ENCODE assay signal across 21 mouse cellular contexts in the genomic region with DNA sequence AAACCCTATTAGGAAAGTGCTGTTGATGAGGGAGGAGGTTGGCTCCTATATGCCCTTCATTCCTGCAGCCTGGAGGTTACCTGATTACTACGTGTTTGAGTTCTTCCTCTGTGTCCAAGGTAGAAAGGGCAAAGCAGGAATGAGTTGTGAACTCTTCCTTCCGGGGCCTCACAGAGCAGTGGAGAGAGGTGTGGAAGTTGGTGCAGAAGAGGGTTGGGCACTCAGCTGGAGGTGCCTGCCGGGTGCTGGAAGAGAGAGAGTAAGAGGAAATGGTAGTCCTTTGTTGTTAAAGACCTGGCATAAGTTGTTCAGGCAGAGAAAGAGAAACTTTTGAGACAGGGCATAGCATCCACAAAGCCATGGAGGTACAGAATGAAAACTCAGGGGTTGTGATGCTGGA. TPM values are rescaled to one million over a fixed set of nuclear protein-coding genes. Genes with fewer than 3 reads are reported as not detected.
DNase-seq lines count a peak whose midpoint lies in the region; ATAC-seq and TF ChIP-seq lines count a peak whose summit lies in the region.
"Had no signal": no experiment of that assay in that cellular context is flagged by ENCODE, and none has a peak within 500 bp of the region (broad histone marks: within the 10 kb centered on the region; RNA-seq: fewer than 3 reads in every experiment).

No protein-coding gene starts in this region.

- H3K27me3 ChIP-seq in cerebellum, adult 2 months (ENCODE audit: control insufficient read depth, insufficient read depth, low read length) = no peaks in the 10 kb centered on the region
- H3K27me3 ChIP-seq in liver, embryonic 15.5 days = no peaks in the 10 kb centered on the region
- no peaks in the 10 kb centered on the region for H3K27me3 ChIP-seq in liver, embryonic 11.5 days (replicated peaks; ENCODE audit: control insufficient read depth, insufficient read depth, low read length)
- H3K27me3 ChIP-seq in small intestine, adult 2 months (ENCODE audit: control insufficient read depth, insufficient read depth, low read length) = no peaks in the 10 kb centered on the region
- H3K27me3 ChIP-seq: forebrain, embryonic 15.5 days; heart, embryonic 15.5 days had no signal

- TF ChIP-seq CTCF in cerebellum, adult 2 months (IDR thresholded peaks at IDR 0.05; ENCODE audit: borderline replicate concordance, insufficient read depth, low read depth, low read length) = no peak
- no peak for TF ChIP-seq CTCF in small intestine, adult 2 months (IDR thresholded peaks at IDR 0.05; ENCODE audit: extremely low read depth, insufficient read length, insufficient replicate concordance, low read depth, low read length)
- TF ChIP-seq CTCF in layer of hippocampus, adult 2 months (conservative IDR thresholded peaks at IDR 0.05) = no peak

- H3K4me1 ChIP-seq in cerebellum, adult 2 months (ENCODE audit: control insufficient read depth, insufficient read depth, low read length) = peaks cover 25% of the 10 kb centered on the region
- no peaks in the 10 kb centered on the region for H3K4me1 ChIP-seq in liver, embryonic 15.5 days (replicated peaks)
- H3K4me1 ChIP-seq in liver, embryonic 11.5 days (replicated peaks; ENCODE audit: control insufficient read depth, insufficient read depth, low read length) = no peaks in the 10 kb centered on the region
- H3K4me1 ChIP-seq in brown adipose tissue, adult 24 weeks (ENCODE audit: control insufficient read depth, insufficient read depth, insufficient read length, low read length) = no peaks in the 10 kb centered on the region
- H3K4me1 ChIP-seq in small intestine, adult 2 months (ENCODE audit: control insufficient read depth, insufficient read depth, insufficient read length, low read length) = peaks cover 9% of the 10 kb centered on the region
- H3K4me1 ChIP-seq: forebrain, embryonic 15.5 days had no signal

- H3K4me3 ChIP-seq in cerebellum, adult 2 months (replicated peaks; ENCODE audit: insufficient read depth, low read depth, low read length) = no peak overlapping the region
- no peak overlapping the region for H3K4me3 ChIP-seq in liver, embryonic 15.5 days (replicated peaks)
- no peak overlapping the region for H3K4me3 ChIP-seq in liver, embryonic 11.5 days (ENCODE audit: low read depth, low read length)
- H3K4me3 ChIP-seq in brown adipose tissue, adult 24 weeks (ENCODE audit: insufficient read depth, low read depth, low read length) = no peak overlapping the region
- H3K4me3 ChIP-seq in small intestine, adult 2 months (ENCODE audit: low read depth, low read length) = no peak overlapping the region
- H3K4me3 ChIP-seq in layer of hippocampus, adult 2 months = no peak overlapping the region
- H3K4me3 ChIP-seq: forebrain, embryonic 15.5 days; heart, embryonic 15.5 days had no signal

- peaks cover 53% of the 10 kb centered on the region for H3K36me3 ChIP-seq in liver, embryonic 15.5 days (replicated peaks)
- H3K36me3 ChIP-seq in liver, embryonic 11.5 days (ENCODE audit: control insufficient read depth, insufficient read depth, low read length) = peaks cover 25% of the 10 kb centered on the region
- H3K36me3 ChIP-seq in small intestine, adult 2 months (ENCODE audit: control insufficient read depth, insufficient read depth, low read length) = peaks cover 56% of the 10 kb centered on the region

- TF ChIP-seq POLR2A in cerebellum, adult 2 months (IDR thresholded peaks at IDR 0.05; ENCODE audit: borderline replicate concordance, insufficient read depth, low read length) = no peak
- no peak for TF ChIP-seq POLR2A in small intestine, adult 2 months (IDR thresholded peaks at IDR 0.05; ENCODE audit: low read depth, low read length)

- ATAC-seq in liver, embryonic 15.5 days (ENCODE audit: insufficient read depth) = no peak
- no peak for ATAC-seq in liver, embryonic 11.5 days (replicated peaks; ENCODE audit: low FRiP score)

- H3K27ac ChIP-seq in cerebellum, adult 2 months (ENCODE audit: insufficient read depth, low read length) = peak overlapping the region; percentile 88
- peak overlapping the region; percentile 58; the same call in 1 of the 2 replicates for H3K27ac ChIP-seq in liver, embryonic 15.5 days (replicated peaks)
- H3K27ac ChIP-seq in liver, embryonic 11.5 days (ENCODE audit: low read depth, low read length) = no peak overlapping the region
- 0 out of 2 replicates have a peak overlapping the region, but pooled peaks have one; percentile 25 for H3K27ac ChIP-seq in brown adipose tissue, adult 24 weeks (replicated peaks; ENCODE audit: low read depth, low read length)
- H3K27ac ChIP-seq in small intestine, adult 2 months (ENCODE audit: insufficient read depth, low read depth, low read length) = peak overlapping the region; percentile 68
- no peak overlapping the region for H3K27ac ChIP-seq in layer of hippocampus, adult 2 months
- H3K27ac ChIP-seq: forebrain, embryonic 15.5 days; heart, embryonic 15.5 days had no signal

- 29% methylated on average over 3 of the region's 3 CpGs for WGBS in cerebellum, adult 2 months
- 71% methylated on average over 3 of the region's 3 CpGs for WGBS in liver, embryonic 15.5 days (ENCODE audit: insufficient replicate concordance)
- WGBS in liver, embryonic 11.5 days = 84% methylated on average over 3 of the region's 3 CpGs
- WGBS in small intestine, adult 2 months = 18% methylated on average over 3 of the region's 3 CpGs

- DNase-seq in cerebellum, adult 2 months = no peak
- DNase-seq in cerebellum, adult 11 months = no peak
- DNase-seq in liver, embryonic 11.5 days (ENCODE audit: low spot score) = no peak
- DNase-seq in spleen, postnatal 36 days (ENCODE audit: low spot score in 2 of 2) = no peak
- DNase-seq in layer of hippocampus, adult 2 months (ENCODE audit: low spot score in 2 of 2) = no peak
- DNase-seq: cerebellum, adult 11-12 months; kidney, adult 18-20 months; kidney, postnatal 25 days had no signal

- H3K9ac ChIP-seq in liver, embryonic 15.5 days = no peak overlapping the region
- H3K9ac ChIP-seq in liver, embryonic 11.5 days (ENCODE audit: low read depth, low read length) = no peak overlapping the region
- H3K9ac ChIP-seq: forebrain, embryonic 15.5 days; heart, embryonic 15.5 days had no signal

- no peak overlapping the region for H3K4me2 ChIP-seq in liver, embryonic 15.5 days
- H3K4me2 ChIP-seq in liver, embryonic 11.5 days = no peak overlapping the region
- H3K4me2 ChIP-seq: forebrain, embryonic 15.5 days; heart, embryonic 15.5 days; midbrain, embryonic 11.5 days had no signal

- no peaks in the 10 kb centered on the region for H3K9me3 ChIP-seq in liver, embryonic 15.5 days (replicated peaks)
- H3K9me3 ChIP-seq in liver, embryonic 11.5 days (ENCODE audit: control insufficient read depth, low read length) = no peaks in the 10 kb centered on the region
- H3K9me3 ChIP-seq: forebrain, embryonic 15.5 days; heart, embryonic 15.5 days had no signal

RNA-seq across cellular contexts. Expression of gene Tmem54, which starts 23.4 kb away (rescaled TPM):
- 0.16 TPM in 2 replicates for polyA plus RNA-seq in cerebellum, adult 2 months (2012; rRNA removed)
- 1.2 and 1.9 TPM in 2 replicates for polyA plus RNA-seq in liver, embryonic 15.5 days (2015; fragmentation: Nextera tagmentation; extraction: Ambion mirVana)
- 2.3 and 3.3 TPM in 2 replicates for polyA plus RNA-seq in liver, embryonic 11.5 days (2014; fragmentation: Nextera tagmentation; extraction: Ambion mirVana)
- not detected in 2 replicates for polyA plus RNA-seq in brown adipose tissue, adult 24 weeks (2012; ENCODE audit: insufficient read depth, insufficient read length, missing spikeins)
- polyA plus RNA-seq in small intestine, adult 2 months (2012; rRNA removed) = 473 and 851 TPM in 2 replicates
- total RNA-seq in layer of hippocampus, adult 2 months (2021) = not detected
- total RNA-seq: adrenal gland, adult 18-20 months; hematopoietic stem cell, adult 5-6 weeks; layer of hippocampus, postnatal 10 days; left cerebral cortex, postnatal 10 days; MEL; monocyte, adult 5-6 weeks; neutrophil, adult 5-6 weeks had no signal
- polyA plus RNA-seq: forebrain, embryonic 15.5 days had no signal

RNA-seq across cellular contexts. Expression of gene Rnf19b, which starts 23.9 kb away (rescaled TPM):
- polyA plus RNA-seq in cerebellum, adult 2 months (2012; rRNA removed) = 137 and 154 TPM in 2 replicates
- polyA plus RNA-seq in liver, embryonic 15.5 days (2015; fragmentation: Nextera tagmentation; extraction: Ambion mirVana) = 4.8 and 5.5 TPM in 2 replicates
- 6.7 and 7.2 TPM in 2 replicates for polyA plus RNA-seq in liver, embryonic 11.5 days (2014; fragmentation: Nextera tagmentation; extraction: Ambion mirVana)
- polyA plus RNA-seq in brown adipose tissue, adult 24 weeks (2012; ENCODE audit: insufficient read depth, insufficient read length, missing spikeins) = 13.1 and 15.5 TPM in 2 replicates
- polyA plus RNA-seq in small intestine, adult 2 months (2012; rRNA removed) = 99.3 and 218 TPM in 2 replicates
- total RNA-seq in layer of hippocampus, adult 2 months (2021) = 10 to 100 TPM; 41.0 to 42.4 TPM

RNA-seq across cellular contexts. Expression of gene Hpca, which starts 39.9 kb away (rescaled TPM):
- polyA plus RNA-seq in cerebellum, adult 2 months (2012; rRNA removed) = 148 and 176 TPM in 2 replicates
- 0.31 and 0.66 TPM in 2 replicates for polyA plus RNA-seq in liver, embryonic 15.5 days (2015; fragmentation: Nextera tagmentation; extraction: Ambion mirVana)
- polyA plus RNA-seq in liver, embryonic 11.5 days (2014; fragmentation: Nextera tagmentation; extraction: Ambion mirVana) = 3.1 and 4.4 TPM in 2 replicates
- polyA plus RNA-seq in brown adipose tissue, adult 24 weeks (2012; ENCODE audit: insufficient read depth, insufficient read length, missing spikeins) = not detected in 2 replicates
- polyA plus RNA-seq in small intestine, adult 2 months (2012; rRNA removed) = 0.56 and 0.72 TPM in 2 replicates
- 1,000 to 10,000 TPM; 2,418 to 2,601 TPM for total RNA-seq in layer of hippocampus, adult 2 months (2021)
- total RNA-seq: hematopoietic stem cell, adult 5-6 weeks; monocyte, adult 5-6 weeks; neutrophil, adult 5-6 weeks had no signal

RNA-seq across cellular contexts. Expression of gene Fndc5, which starts 54.9 kb away (rescaled TPM):
- 192 TPM in 2 replicates for polyA plus RNA-seq in cerebellum, adult 2 months (2012; rRNA removed)
- polyA plus RNA-seq in liver, embryonic 15.5 days (2015; fragmentation: Nextera tagmentation; extraction: Ambion mirVana) = 1.0 and 1.1 TPM in 2 replicates
- polyA plus RNA-seq in liver, embryonic 11.5 days (2014; fragmentation: Nextera tagmentation; extraction: Ambion mirVana) = 1.8 and 2.0 TPM in 2 replicates
- polyA plus RNA-seq in brown adipose tissue, adult 24 weeks (2012; ENCODE audit: insufficient read depth, insufficient read length, missing spikeins) = 1.2 and 1.8 TPM in 2 replicates
- polyA plus RNA-seq in small intestine, adult 2 months (2012; rRNA removed) = 0.36 and 0.87 TPM in 2 replicates
- total RNA-seq in layer of hippocampus, adult 2 months (2021) = 10 to 100 TPM; 77.5 to 78.6 TPM
- total RNA-seq: monocyte, adult 5-6 weeks; neutrophil, adult 5-6 weeks had no signal

Comparison
In these comparisons a context has a peak if more than half of its experiments do, and no peak if none do; other contexts are left out.
1. H3K27ac ChIP-seq: peak in cerebellum, adult 2 months (single experiment), liver, embryonic 15.5 days (single experiment), brown adipose tissue, adult 24 weeks (single experiment) and small intestine, adult 2 months (single experiment); none in liver, embryonic 11.5 days (single experiment) and layer of hippocampus, adult 2 months (single experiment).
2. RNA of gene Tmem54, which starts 23.4 kb away (polyA plus RNA-seq): 473 to 851 TPM in small intestine, adult 2 months; 2.3 to 3.3 TPM in liver, embryonic 11.5 days, 1.2 to 1.9 TPM in liver, embryonic 15.5 days, 0.16 TPM in cerebellum, adult 2 months and not detected in brown adipose tissue, adult 24 weeks; every median in the first group is over 100 times any median in the second.
3. RNA of gene Hpca, which starts 39.9 kb away (polyA plus RNA-seq): 148 to 176 TPM in cerebellum, adult 2 months; 3.1 to 4.4 TPM in liver, embryonic 11.5 days, 0.56 to 0.72 TPM in small intestine, adult 2 months, not detected in brown adipose tissue, adult 24 weeks and 0.31 to 0.66 TPM in liver, embryonic 15.5 days; every median in the first group is over 10 times any median in the second.